ENCODE assay signal across 8 mouse cellular contexts in genomic region chr2:97467031-97467549, GRCm38 (mm10).
DNase-seq lines count a peak whose midpoint lies in the region; ATAC-seq and TF ChIP-seq lines count a peak whose summit lies in the region.

No protein-coding gene starts in this region.

- DNase-seq in kidney, adult 11 months, result peak; percentile 2
- DNase-seq in kidney, adult 8-10 months, result no peak
- peak; percentile 83 for DNase-seq in brain, embryonic 14.5 days (ENCODE audit: low read depth)
- DNase-seq in forebrain, embryonic 11.5 days (ENCODE audit: low spot score), result peak; percentile 78
- peak; percentile 34 for DNase-seq in liver, embryonic 11.5 days (ENCODE audit: low spot score)
- peak; percentile 79 to 80 for DNase-seq in right cerebral cortex, postnatal 10 days (ENCODE audit: low spot score in 2 of 2)
- no peak for DNase-seq in T-cell, adult 2 months (ENCODE audit: low spot score)

- H3K27ac ChIP-seq in forebrain, embryonic 11.5 days (ENCODE audit: low read depth, low read length), result peak overlapping the region; percentile 63
- no peak overlapping the region for H3K27ac ChIP-seq in intestine, postnatal 0 days (ENCODE audit: low read depth, low read length)
- no peak overlapping the region for H3K27ac ChIP-seq in liver, embryonic 11.5 days (ENCODE audit: low read depth, low read length)

- no peaks in the 10 kb centered on the region for H3K36me3 ChIP-seq in forebrain, embryonic 11.5 days (ENCODE audit: control insufficient read depth, insufficient read depth, low read length)
- H3K36me3 ChIP-seq in intestine, postnatal 0 days (ENCODE audit: control insufficient read depth, insufficient read depth), result no peaks in the 10 kb centered on the region
- H3K36me3 ChIP-seq in liver, embryonic 11.5 days (ENCODE audit: control insufficient read depth, insufficient read depth, low read length), result no peaks in the 10 kb centered on the region

- H3K27me3 ChIP-seq in forebrain, embryonic 11.5 days (ENCODE audit: control insufficient read depth, insufficient read depth, low read length), result no peaks in the 10 kb centered on the region
- 0 out of 2 replicates have a peak, but pooled peaks cover 5% of the 10 kb centered on the region for H3K27me3 ChIP-seq in intestine, postnatal 0 days (replicated peaks; ENCODE audit: control insufficient read depth, insufficient read depth, low read length)
- H3K27me3 ChIP-seq in liver, embryonic 11.5 days (replicated peaks; ENCODE audit: control insufficient read depth, insufficient read depth, low read length), result peaks cover 10% of the 10 kb centered on the region

- under 1% methylated on average over 26 of the region's 26 CpGs for WGBS in forebrain, embryonic 11.5 days
- WGBS in intestine, postnatal 0 days, result under 1% methylated on average over 26 of the region's 26 CpGs
- under 1% methylated on average over 25 of the region's 26 CpGs for WGBS in liver, embryonic 11.5 days

- H3K9me3 ChIP-seq in forebrain, embryonic 11.5 days (ENCODE audit: control insufficient read depth, low read length), result no peaks in the 10 kb centered on the region
- no peaks in the 10 kb centered on the region for H3K9me3 ChIP-seq in intestine, postnatal 0 days (ENCODE audit: control insufficient read depth)
- H3K9me3 ChIP-seq in liver, embryonic 11.5 days (ENCODE audit: control insufficient read depth, low read length), result no peaks in the 10 kb centered on the region

- peak overlapping the region; percentile 44 for H3K4me3 ChIP-seq in forebrain, embryonic 11.5 days (ENCODE audit: low read depth, low read length)
- H3K4me3 ChIP-seq in intestine, postnatal 0 days (ENCODE audit: low read depth, low read length), result peak overlapping the region; percentile 55
- H3K4me3 ChIP-seq in liver, embryonic 11.5 days (ENCODE audit: low read depth, low read length), result peak overlapping the region; percentile 41

- peak; percentile 77 for ATAC-seq in forebrain, embryonic 11.5 days (replicated peaks; ENCODE audit: low FRiP score)
- ATAC-seq in intestine, postnatal 0 days, result no peak
- 0 out of 2 replicates have a peak, but pooled peaks have one; percentile 45 for ATAC-seq in liver, embryonic 11.5 days (replicated peaks; ENCODE audit: low FRiP score)

- H3K4me1 ChIP-seq in forebrain, embryonic 11.5 days (replicated peaks; ENCODE audit: control insufficient read depth, insufficient read depth, low read length), result no peaks in the 10 kb centered on the region
- no peaks in the 10 kb centered on the region for H3K4me1 ChIP-seq in intestine, postnatal 0 days (replicated peaks; ENCODE audit: control insufficient read depth, insufficient read depth, low read length)
- no peaks in the 10 kb centered on the region for H3K4me1 ChIP-seq in liver, embryonic 11.5 days (replicated peaks; ENCODE audit: control insufficient read depth, insufficient read depth, low read length)

- no peak for TF ChIP-seq POLR2A in brain, embryonic 14.5 days (IDR thresholded peaks at IDR 0.05; ENCODE audit: borderline replicate concordance, extremely low read depth, insufficient read depth, insufficient read length, poor library complexity, severe bottlenecking)

- TF ChIP-seq CTCF in brain, embryonic 14.5 days (IDR thresholded peaks at IDR 0.05; ENCODE audit: borderline replicate concordance, extremely low read depth, insufficient read depth, insufficient read length), result no peak
- no peak for TF ChIP-seq CTCF in intestine, postnatal 0 days (IDR thresholded peaks at IDR 0.05; ENCODE audit: low read depth)

- H3K9ac ChIP-seq in forebrain, embryonic 11.5 days (ENCODE audit: low read length), result peak overlapping the region; percentile 57
- no peak overlapping the region for H3K9ac ChIP-seq in intestine, postnatal 0 days (ENCODE audit: low read depth, low read length)
- H3K9ac ChIP-seq in liver, embryonic 11.5 days (ENCODE audit: low read depth, low read length), result no peak overlapping the region

- peak overlapping the region; percentile 84 for H3K4me2 ChIP-seq in forebrain, embryonic 11.5 days (ENCODE audit: low read depth, low read length, severe bottlenecking)
- peak overlapping the region; percentile 83 for H3K4me2 ChIP-seq in intestine, postnatal 0 days (replicated peaks; ENCODE audit: low read depth)
- peak overlapping the region; percentile 72 for H3K4me2 ChIP-seq in liver, embryonic 11.5 days

Comparison
In these comparisons a context has a peak if more than half of its experiments do, and no peak if none do; other contexts are left out.
1. DNase-seq: peak in kidney, adult 11 months (single experiment), brain, embryonic 14.5 days (single experiment), forebrain, embryonic 11.5 days (single experiment), liver, embryonic 11.5 days (single experiment) and right cerebral cortex, postnatal 10 days (2 of 2); none in kidney, adult 8-10 months (0 of 2) and T-cell, adult 2 months (single experiment).
2. Peak in every context shown above with its lines, with median percentiles within 50 percentile points of each other: H3K4me2 ChIP-seq and H3K4me3 ChIP-seq.